9 mouse cellular contexts compared by ENCODE assay signal in genomic region chr11:73071839-73072238, GRCm38 (mm10). TPM values are rescaled to one million over a fixed set of nuclear protein-coding genes. Genes with fewer than 3 reads are reported as not detected.
DNase-seq lines count a peak whose midpoint lies in the region; ATAC-seq and TF ChIP-seq lines count a peak whose summit lies in the region.
"Had no signal": no experiment of that assay in that cellular context is flagged by ENCODE, and none has a peak within 500 bp of the region (broad histone marks: within the 10 kb centered on the region; RNA-seq: fewer than 3 reads in every experiment).

No protein-coding gene starts in this region.

- H3K9me3 ChIP-seq in kidney, postnatal 0 days (replicated peaks; ENCODE audit: low read length), result no peaks in the 10 kb centered on the region
- no peaks in the 10 kb centered on the region for H3K9me3 ChIP-seq in kidney, embryonic 14.5 days (ENCODE audit: control insufficient read depth, low read length)
- H3K9me3 ChIP-seq: limb, embryonic 13.5 days had no signal

- no peaks in the 10 kb centered on the region for H3K4me1 ChIP-seq in cerebellum, adult 2 months (ENCODE audit: control insufficient read depth, insufficient read depth, low read length)
- no peaks in the 10 kb centered on the region for H3K4me1 ChIP-seq in kidney, postnatal 0 days (replicated peaks; ENCODE audit: insufficient read depth, low read length)
- no peaks in the 10 kb centered on the region for H3K4me1 ChIP-seq in kidney, embryonic 14.5 days (ENCODE audit: control insufficient read depth, insufficient read depth, low read length)
- H3K4me1 ChIP-seq: limb, embryonic 13.5 days had no signal

- H3K27me3 ChIP-seq in cerebellum, adult 2 months (ENCODE audit: control insufficient read depth, insufficient read depth, low read length), result no peaks in the 10 kb centered on the region
- H3K27me3 ChIP-seq in kidney, postnatal 0 days (ENCODE audit: insufficient read depth, low read length), result no peaks in the 10 kb centered on the region
- no peaks in the 10 kb centered on the region for H3K27me3 ChIP-seq in kidney, embryonic 14.5 days (ENCODE audit: control insufficient read depth, insufficient read depth, low read length)
- H3K27me3 ChIP-seq: limb, embryonic 13.5 days had no signal

- ATAC-seq in kidney, postnatal 0 days (replicated peaks; ENCODE audit: low FRiP score, low read depth), result no peak
- ATAC-seq in kidney, embryonic 14.5 days (ENCODE audit: low FRiP score, low TSS enrichment), result no peak
- ATAC-seq in monocyte, adult 5-6 weeks (replicated peaks; ENCODE audit: insufficient number of reproducible peaks, low FRiP score, low TSS enrichment, poor library complexity, severe bottlenecking), result no peak

- DNase-seq in cerebellum, adult 2 months, result peak in 1 of 2 experiments; percentile 12
- no peak for DNase-seq in cerebellum, adult 8-10 months
- DNase-seq in kidney, postnatal 0 days (ENCODE audit: low spot score), result peak; percentile 22
- DNase-seq in 416B (ENCODE audit: low read depth), result peak; percentile 59
- DNase-seq in adrenal gland, postnatal 36 days, result peak; percentile 36 to 62
- DNase-seq in lung, postnatal 36 days, result peak; percentile 45

- whole genome bisulfite sequencing in cerebellum, adult 2 months, result 91% methylated on average over 3 of the region's 3 CpGs
- WGBS in kidney, postnatal 0 days, result 83% methylated on average over 3 of the region's 3 CpGs
- 84% methylated on average over 3 of the region's 3 CpGs for WGBS in kidney, embryonic 14.5 days

- no peak overlapping the region for H3K27ac ChIP-seq in cerebellum, adult 2 months (ENCODE audit: insufficient read depth, low read length)
- no peak overlapping the region for H3K27ac ChIP-seq in kidney, postnatal 0 days
- no peak overlapping the region for H3K27ac ChIP-seq in kidney, embryonic 14.5 days (ENCODE audit: low read depth, low read length)
- H3K27ac ChIP-seq: limb, embryonic 13.5 days had no signal

- no peak overlapping the region for H3K4me2 ChIP-seq in kidney, postnatal 0 days (ENCODE audit: low read length)
- H3K4me2 ChIP-seq in kidney, embryonic 14.5 days (replicated peaks; ENCODE audit: low read depth, low read length), result no peak overlapping the region
- H3K4me2 ChIP-seq: limb, embryonic 13.5 days had no signal

- H3K4me3 ChIP-seq in cerebellum, adult 2 months (replicated peaks; ENCODE audit: insufficient read depth, low read depth, low read length), result no peak overlapping the region
- no peak overlapping the region for H3K4me3 ChIP-seq in kidney, postnatal 0 days (replicated peaks; ENCODE audit: low read depth, low read length)
- H3K4me3 ChIP-seq in kidney, embryonic 14.5 days (ENCODE audit: low read length), result no peak overlapping the region
- H3K4me3 ChIP-seq: limb, embryonic 13.5 days had no signal

- H3K36me3 ChIP-seq in kidney, postnatal 0 days (ENCODE audit: insufficient read depth, low read length), result peaks cover 49% of the 10 kb centered on the region
- H3K36me3 ChIP-seq in kidney, embryonic 14.5 days (ENCODE audit: control insufficient read depth, insufficient read depth, low read length), result peaks cover 88% of the 10 kb centered on the region

- no peak overlapping the region for H3K9ac ChIP-seq in kidney, postnatal 0 days (ENCODE audit: low read depth, low read length)
- H3K9ac ChIP-seq in kidney, embryonic 14.5 days (ENCODE audit: low read depth, low read length), result no peak overlapping the region
- H3K9ac ChIP-seq: limb, embryonic 13.5 days had no signal

- TF ChIP-seq POLR2A in cerebellum, adult 2 months (IDR thresholded peaks at IDR 0.05; ENCODE audit: borderline replicate concordance, insufficient read depth, low read length), result no peak

- TF ChIP-seq CTCF in cerebellum, adult 2 months (IDR thresholded peaks at IDR 0.05; ENCODE audit: borderline replicate concordance, insufficient read depth, low read depth, low read length), result peak; percentile 37; the same call in 1 of the 2 replicates
- TF ChIP-seq CTCF in kidney, postnatal 0 days (IDR thresholded peaks at IDR 0.05; ENCODE audit: low read depth), result peak; percentile 68

RNA-seq across cellular contexts. Expression of gene Itgae, which starts 18.5 kb away (rescaled TPM):
- 0.24 and 0.33 TPM in 2 replicates for polyA plus RNA-seq in cerebellum, adult 2 months (2012; rRNA removed)
- polyA plus RNA-seq in kidney, postnatal 0 days (2015; fragmentation: Nextera tagmentation; extraction: Ambion mirVana), result 0.14 and 0.22 TPM in 2 replicates
- polyA plus RNA-seq in kidney, embryonic 14.5 days (2014; fragmentation: Nextera tagmentation; extraction: Ambion mirVana), result 0.20 and 0.24 TPM in 2 replicates
- under 1 TPM; 0.50 to 0.59 TPM for total RNA-seq in adrenal gland, postnatal 36 days (2021)
- total RNA-seq in monocyte, adult 5-6 weeks (2017), result 1.7 to 2.4 TPM (median 1.8 TPM) in 3 replicates

RNA-seq across cellular contexts. Expression of gene Ncbp3, which starts 24.3 kb away (rescaled TPM):
- 6.4 and 6.5 TPM in 2 replicates for polyA plus RNA-seq in cerebellum, adult 2 months (2012; rRNA removed)
- polyA plus RNA-seq in kidney, postnatal 0 days (2015; fragmentation: Nextera tagmentation; extraction: Ambion mirVana), result 6.2 and 6.6 TPM in 2 replicates
- 8.7 and 12.9 TPM in 2 replicates for polyA plus RNA-seq in kidney, embryonic 14.5 days (2014; fragmentation: Nextera tagmentation; extraction: Ambion mirVana)
- total RNA-seq in adrenal gland, postnatal 36 days (2021), result 10 to 100 TPM; 11.0 to 12.0 TPM
- total RNA-seq in monocyte, adult 5-6 weeks (2017), result 11.5 to 18.1 TPM (median 14.0 TPM) in 3 replicates

RNA-seq across cellular contexts. Expression of gene Camkk1, which starts 53.0 kb away (rescaled TPM):
- polyA plus RNA-seq in cerebellum, adult 2 months (2012; rRNA removed), result 68.8 and 70.8 TPM in 2 replicates
- polyA plus RNA-seq in kidney, postnatal 0 days (2015; fragmentation: Nextera tagmentation; extraction: Ambion mirVana), result 4.3 and 5.4 TPM in 2 replicates
- 2.2 and 2.8 TPM in 2 replicates for polyA plus RNA-seq in kidney, embryonic 14.5 days (2014; fragmentation: Nextera tagmentation; extraction: Ambion mirVana)
- total RNA-seq in adrenal gland, postnatal 36 days (2021), result 1 to 10 TPM; 2.6 to 5.1 TPM
- 2.6 to 4.0 TPM (median 3.0 TPM) in 3 replicates for total RNA-seq in monocyte, adult 5-6 weeks (2017)

Comparison
In these comparisons a context has a peak if more than half of its experiments do, and no peak if none do; other contexts are left out.
1. RNA of gene Camkk1, which starts 53.0 kb away (polyA plus RNA-seq): 68.8 to 70.8 TPM in cerebellum, adult 2 months; 4.3 to 5.4 TPM in kidney, postnatal 0 days and 2.2 to 2.8 TPM in kidney, embryonic 14.5 days; every median in the first group is over 10 times any median in the second.